Mouse (Mus musculus) lung, embryonic 15.5 days (tissue): ENCODE measurements around the gene Gm37240. TPM values are rescaled to one million over a fixed set of nuclear protein-coding genes. Genes with fewer than 3 reads are reported as not detected.

Experiments
- ATAC-seq: fragments of 200-750 bp; cut with Nextera tagmentation; 2 replicates; pipeline ENCODE4 v1.8.0; 2017; ENCODE audit warnings: moderate number of reproducible peaks, borderline replicate concordance; ENCODE audit not compliant: low FRiP score, low TSS enrichment; ENCODE audit errors: extremely low read depth
- H3K27ac ChIP-seq: fragments of 300-500 bp; sonication (generic); 2 replicates; pipeline ENCODE4 v1.5.1; 2015; ENCODE audit warnings: moderate library complexity, mild to moderate bottlenecking, inconsistent platforms
- H3K27me3 ChIP-seq: fragments of 300-500 bp; sonication (generic); 2 replicates; pipeline ENCODE4 v1.6.1; 2015; ENCODE audit warnings: inconsistent platforms
- H3K36me3 ChIP-seq: fragments of 300-500 bp; sonication (generic); 2 replicates; pipeline ENCODE4 v1.6.1; 2015; ENCODE audit warnings: inconsistent platforms
- H3K4me1 ChIP-seq: fragments of 300-500 bp; sonication (generic); 2 replicates; pipeline ENCODE4 v1.6.1; 2015; ENCODE audit warnings: inconsistent platforms
- H3K4me2 ChIP-seq: fragments of 300-500 bp; sonication (generic); 2 replicates; pipeline ENCODE4 v1.6.1; 2015; ENCODE audit warnings: inconsistent platforms, mild to moderate bottlenecking, moderate library complexity
- H3K4me3 ChIP-seq: fragments of 300-500 bp; sonication (generic); 2 replicates; pipeline ENCODE4 v1.5.1; 2015; ENCODE audit warnings: mild to moderate bottlenecking, inconsistent platforms
- H3K9ac ChIP-seq: fragments of 300-500 bp; sonication (generic); 2 replicates; pipeline ENCODE4 v1.6.1; 2015; ENCODE audit warnings: inconsistent platforms
- H3K9me3 ChIP-seq: fragments of 300-500 bp; sonication (generic); 2 replicates; pipeline ENCODE4 v1.6.1; 2016; ENCODE audit warnings: inconsistent platforms
- WGBS: fragments of 180-500 bp; shearing (Covaris S2); methylation state at CpG from one replicate; pipeline ENCODE4 v1.1.7; 2015; 5-methylcytosine and 5-hydroxymethylcytosine counted together
- polyA plus RNA-seq: library from polyadenylated mRNA; unstranded; fragments of >200 nt; fragmentation: Nextera tagmentation; extraction: Ambion mirVana; gene quantifications from 2 replicates; pipeline ENCODE4 v1.2.1, GENCODE M21; 2015

Gm37240 gene
- polyA plus RNA-seq, 1 experiment from 2014 or later: 8.8 TPM

DNA sequence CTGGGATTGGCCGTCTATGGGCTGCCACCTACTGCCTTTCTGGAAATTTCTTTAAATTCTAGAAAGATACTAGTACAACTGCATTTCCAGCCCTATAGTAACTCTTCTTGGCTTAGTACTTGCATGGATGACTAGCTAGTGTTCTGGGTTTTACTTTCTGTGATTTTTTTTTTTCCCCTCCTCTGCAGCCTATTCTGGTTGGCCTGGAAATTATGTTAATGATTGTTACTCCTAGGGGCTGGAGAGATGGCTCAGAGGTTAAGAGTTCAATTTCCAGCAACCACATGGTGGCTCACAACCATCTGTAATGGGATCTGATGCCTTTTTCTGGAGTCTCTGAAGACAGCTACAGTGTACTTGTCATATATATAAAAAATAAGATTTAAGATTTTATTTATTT is 1036.9 kb downstream of the Gm37240 start:
- WGBS: 91% methylated on average over 1 of the region's 1 CpGs
- Histone ChIP-seq H3K4me2 (no peak overlapping the region), H3K9me3 (no peaks in the 10 kb centered on the region), H3K4me1 (peaks cover 15% of the 10 kb centered on the region; the same call in 1 of the 2 replicates), H3K4me3 (no peak overlapping the region), H3K27ac (no peak overlapping the region), H3K27me3 (no peaks in the 10 kb centered on the region), H3K9ac (no peak overlapping the region), H3K36me3 (no peaks in the 10 kb centered on the region)
- no peak for ATAC-seq

GRCm38 (mm10) chr3:84848798-84849197 is 1038.5 kb downstream of the Gm37240 start:
- H3K27me3 ChIP-seq: no peaks in the 10 kb centered on the region
- H3K9ac ChIP-seq: no peak overlapping the region
- H3K4me2 ChIP-seq: no peak overlapping the region
- no peak for ATAC-seq
- H3K27ac ChIP-seq: no peak overlapping the region
- H3K9me3 ChIP-seq: no peaks in the 10 kb centered on the region
- H3K4me3 ChIP-seq: no peak overlapping the region
- no peaks in the 10 kb centered on the region for H3K36me3 ChIP-seq
- WGBS: 68% methylated on average over 4 of the region's 4 CpGs
- peaks cover 15% of the 10 kb centered on the region; the same call in 1 of the 2 replicates for H3K4me1 ChIP-seq

DNA sequence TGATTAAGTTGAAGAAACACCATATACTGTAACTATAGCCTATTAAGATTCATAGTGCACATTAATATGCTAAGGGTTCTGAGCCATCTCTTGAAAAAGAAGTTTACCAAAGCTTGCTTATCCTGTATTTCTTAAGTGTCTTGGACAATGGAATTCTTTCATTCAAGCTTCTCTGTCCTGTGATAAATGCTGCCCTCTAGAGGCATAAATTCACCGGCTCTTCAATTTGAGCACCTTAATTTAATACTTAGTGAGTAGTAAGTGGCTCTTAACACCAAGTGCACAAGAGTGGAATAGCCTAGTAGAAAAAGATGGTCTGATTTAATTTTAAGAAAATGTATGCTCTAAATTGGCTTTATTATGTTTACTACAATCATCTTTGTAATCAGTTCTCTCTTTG is 1043.7 kb downstream of the Gm37240 start:
- no peak overlapping the region for H3K27ac ChIP-seq
- H3K4me3 ChIP-seq: no peak overlapping the region
- H3K36me3 ChIP-seq: no peaks in the 10 kb centered on the region
- H3K4me1 ChIP-seq: peaks cover 9% of the 10 kb centered on the region
- H3K4me2 ChIP-seq: no peak overlapping the region
- 28% methylated on average over 1 of the region's 1 CpGs for WGBS
- H3K27me3 ChIP-seq: no peaks in the 10 kb centered on the region
- H3K9ac ChIP-seq: no peak overlapping the region
- ATAC-seq: no peak
- H3K9me3 ChIP-seq: no peaks in the 10 kb centered on the region

GRCm38 (mm10) chr3:84842793-84843192 is 1044.5 kb downstream of the Gm37240 start:
- 61% methylated on average over 2 of the region's 2 CpGs for WGBS
- no peak for ATAC-seq

GRCm38 (mm10) chr3:84841271-84841670 is 1046.0 kb downstream of the Gm37240 start:
- WGBS: 81% methylated on average over 4 of the region's 4 CpGs
- no peak overlapping the region for H3K4me2 ChIP-seq
- H3K36me3 ChIP-seq: no peaks in the 10 kb centered on the region
- H3K4me1 ChIP-seq: peaks cover 9% of the 10 kb centered on the region
- ATAC-seq: no peak
- no peaks in the 10 kb centered on the region for H3K9me3 ChIP-seq
- no peak overlapping the region for H3K27ac ChIP-seq
- H3K9ac ChIP-seq: no peak overlapping the region
- H3K27me3 ChIP-seq: no peaks in the 10 kb centered on the region
- H3K4me3 ChIP-seq: no peak overlapping the region

More at GRCm38 (mm10) chr3:84842793-84843192, 1044.5 kb downstream of the Gm37240 start:
- Histone ChIP-seq H3K4me2 (no peak overlapping the region), H3K4me1 (peaks cover 9% of the 10 kb centered on the region), H3K27me3 (no peaks in the 10 kb centered on the region), H3K9ac (no peak overlapping the region), H3K9me3 (no peaks in the 10 kb centered on the region), H3K4me3 (no peak overlapping the region), H3K36me3 (no peaks in the 10 kb centered on the region), H3K27ac (no peak overlapping the region)

GRCm38 (mm10) chr3:84839499-84839898 is 1047.8 kb downstream of the Gm37240 start:
- no peak overlapping the region for H3K9ac ChIP-seq
- no peak for ATAC-seq
- no peak overlapping the region for H3K4me2 ChIP-seq
- no peaks in the 10 kb centered on the region for H3K9me3 ChIP-seq
- no peaks in the 10 kb centered on the region for H3K27me3 ChIP-seq
- no peak overlapping the region for H3K27ac ChIP-seq
- H3K4me3 ChIP-seq: no peak overlapping the region
- WGBS: 55% methylated on average over 5 of the region's 5 CpGs
- H3K36me3 ChIP-seq: no peaks in the 10 kb centered on the region
- peaks cover 9% of the 10 kb centered on the region for H3K4me1 ChIP-seq

DNA sequence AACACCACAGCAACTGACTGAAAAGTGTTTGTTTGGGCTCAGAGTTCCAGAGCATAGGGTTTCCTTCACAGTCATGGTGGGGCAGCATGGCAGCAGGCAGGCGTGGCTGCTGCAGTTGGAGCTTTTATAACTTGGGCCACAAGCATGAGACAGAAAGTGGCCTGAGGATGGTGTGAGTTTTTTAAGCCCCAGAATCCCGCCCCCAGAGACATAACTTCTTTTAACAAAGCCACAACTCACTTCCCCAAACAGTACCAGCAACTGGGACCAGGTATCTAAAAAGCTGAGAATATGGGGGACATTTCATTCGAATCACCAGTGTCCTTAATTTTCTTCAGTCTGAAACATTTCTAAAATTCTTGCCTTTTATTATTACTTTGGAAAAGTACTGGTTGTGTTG is 1049.3 kb downstream of the Gm37240 start:
- H3K36me3 ChIP-seq: no peaks in the 10 kb centered on the region
- H3K4me3 ChIP-seq: no peak overlapping the region
- H3K9me3 ChIP-seq: no peaks in the 10 kb centered on the region
- H3K27me3 ChIP-seq: no peaks in the 10 kb centered on the region
- H3K4me1 ChIP-seq: peaks cover 9% of the 10 kb centered on the region
- H3K9ac ChIP-seq: no peak overlapping the region
- H3K4me2 ChIP-seq: no peak overlapping the region
- ATAC-seq: no peak
- 87% methylated on average over 3 of the region's 3 CpGs for WGBS
- no peak overlapping the region for H3K27ac ChIP-seq

GRCm38 (mm10) chr3:84836029-84836428 is 1051.3 kb downstream of the Gm37240 start:
- no peaks in the 10 kb centered on the region for H3K36me3 ChIP-seq
- no peaks in the 10 kb centered on the region for H3K27me3 ChIP-seq
- no peak overlapping the region for H3K27ac ChIP-seq
- no peak overlapping the region for H3K4me3 ChIP-seq
- no peak overlapping the region for H3K9ac ChIP-seq
- no peak for ATAC-seq
- 56% methylated on average over 5 of the region's 5 CpGs for WGBS
- no peak overlapping the region for H3K4me2 ChIP-seq
- peaks cover 9% of the 10 kb centered on the region for H3K4me1 ChIP-seq
- no peaks in the 10 kb centered on the region for H3K9me3 ChIP-seq

DNA sequence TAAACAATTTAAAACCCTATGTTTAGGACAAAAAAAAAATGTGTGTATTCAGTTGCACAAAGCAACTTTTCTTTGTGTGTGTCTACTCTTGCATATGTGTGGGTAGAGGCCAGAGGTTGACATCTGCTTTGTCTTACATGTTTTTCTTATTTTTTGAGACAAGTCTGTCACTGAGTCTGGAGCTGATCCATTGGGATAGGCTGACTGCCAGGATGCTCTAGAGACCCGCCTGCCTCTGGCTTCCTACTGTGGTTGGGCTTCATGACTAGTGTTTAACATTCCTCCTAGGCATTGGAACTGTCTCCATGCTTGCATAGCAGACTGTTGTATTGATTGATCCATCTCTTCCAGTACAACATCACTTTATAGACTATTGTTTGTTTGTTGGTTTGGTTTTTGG is 1058.0 kb downstream of the Gm37240 start:
- Histone ChIP-seq H3K9ac (no peak overlapping the region), H3K4me1 (no peaks in the 10 kb centered on the region), H3K27ac (no peak overlapping the region), H3K4me3 (no peak overlapping the region), H3K36me3 (no peaks in the 10 kb centered on the region), H3K4me2 (no peak overlapping the region), H3K9me3 (no peaks in the 10 kb centered on the region), H3K27me3 (no peaks in the 10 kb centered on the region)
- no peak for ATAC-seq
- WGBS: 63% methylated on average over 1 of the region's 1 CpGs

- H3K4me2 ChIP-seq: no peak overlapping the region
- 59% methylated on average over 4 of the region's 4 CpGs for WGBS
- H3K27me3 ChIP-seq: no peaks in the 10 kb centered on the region
- no peak overlapping the region for H3K27ac ChIP-seq
- H3K9me3 ChIP-seq: no peaks in the 10 kb centered on the region
- no peaks in the 10 kb centered on the region for H3K4me1 ChIP-seq
- no peak overlapping the region for H3K9ac ChIP-seq
- no peak overlapping the region for H3K4me3 ChIP-seq
- ATAC-seq: no peak
- H3K36me3 ChIP-seq: no peaks in the 10 kb centered on the region
These were observed 1059.7 kb downstream of the Gm37240 start for GRCm38 (mm10) chr3:84827617-84828016.

DNA sequence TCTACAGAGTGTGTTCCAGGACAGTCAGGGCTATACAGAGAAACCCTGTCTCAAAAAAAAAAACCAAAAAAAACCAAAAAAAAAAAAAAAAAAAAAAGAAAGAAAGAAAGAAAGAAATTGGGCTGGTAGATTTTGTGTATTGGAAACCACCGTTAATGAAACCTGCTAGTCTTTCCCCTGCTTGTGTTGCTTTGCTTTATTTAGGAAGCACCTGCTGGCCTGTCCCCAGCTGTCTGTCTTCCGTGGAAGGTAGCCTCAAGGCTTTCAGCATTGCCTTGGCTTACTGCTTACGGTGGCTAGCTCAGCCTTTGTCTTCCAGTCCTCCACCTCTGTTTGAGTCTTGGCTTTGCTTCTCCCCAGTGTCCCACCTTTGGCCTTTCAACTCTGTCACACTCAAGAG is 1060.4 kb downstream of the Gm37240 start:
- no peak for ATAC-seq
- H3K9ac ChIP-seq: no peak overlapping the region
- H3K4me3 ChIP-seq: no peak overlapping the region
- no peak overlapping the region for H3K4me2 ChIP-seq
- H3K27me3 ChIP-seq: no peaks in the 10 kb centered on the region
- WGBS: 80% methylated on average over 3 of the region's 3 CpGs
- no peaks in the 10 kb centered on the region for H3K9me3 ChIP-seq
- H3K27ac ChIP-seq: no peak overlapping the region
- no peaks in the 10 kb centered on the region for H3K36me3 ChIP-seq
- no peaks in the 10 kb centered on the region for H3K4me1 ChIP-seq

- no peaks in the 10 kb centered on the region for H3K4me1 ChIP-seq
- H3K27me3 ChIP-seq: no peaks in the 10 kb centered on the region
- no peak overlapping the region for H3K4me2 ChIP-seq
- H3K27ac ChIP-seq: no peak overlapping the region
- 66% methylated on average over 3 of the region's 3 CpGs for WGBS
- no peaks in the 10 kb centered on the region for H3K9me3 ChIP-seq
- ATAC-seq: no peak
- no peak overlapping the region for H3K9ac ChIP-seq
- H3K36me3 ChIP-seq: no peaks in the 10 kb centered on the region
- no peak overlapping the region for H3K4me3 ChIP-seq
These were observed 1060.9 kb downstream of the Gm37240 start for GRCm38 (mm10) chr3:84826405-84826804.

DNA sequence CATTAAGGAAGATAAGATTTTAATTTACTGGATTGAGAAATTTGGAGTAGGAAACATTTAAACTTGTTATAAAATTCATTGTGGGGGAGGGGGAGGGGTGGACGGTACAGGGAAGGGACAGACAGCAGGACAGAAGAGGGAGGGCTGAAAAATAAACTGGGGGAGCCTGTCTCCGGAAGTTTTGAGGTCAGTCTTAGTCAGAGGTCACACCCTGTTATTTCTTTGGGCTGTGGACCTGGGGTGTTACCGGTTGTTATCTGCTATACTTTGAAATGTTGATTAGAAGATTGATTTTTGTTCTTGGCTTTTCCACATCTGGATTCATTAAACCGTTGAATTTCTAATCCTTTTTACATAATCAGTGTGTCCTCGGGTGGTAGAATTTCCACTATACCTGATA is 1061.3 kb downstream of the Gm37240 start:
- no peak for ATAC-seq
- no peaks in the 10 kb centered on the region for H3K27me3 ChIP-seq
- no peak overlapping the region for H3K9ac ChIP-seq
- H3K36me3 ChIP-seq: no peaks in the 10 kb centered on the region
- H3K9me3 ChIP-seq: no peaks in the 10 kb centered on the region
- H3K4me2 ChIP-seq: no peak overlapping the region
- no peak overlapping the region for H3K4me3 ChIP-seq
- 31% methylated on average over 5 of the region's 5 CpGs for WGBS
- no peaks in the 10 kb centered on the region for H3K4me1 ChIP-seq
- H3K27ac ChIP-seq: no peak overlapping the region
